In genomic region chr3:87630899-87631298, GRCm38 (mm10) we compare ENCODE assay signal across 9 mouse cellular contexts. TPM values are rescaled to one million over a fixed set of nuclear protein-coding genes. Genes with fewer than 3 reads are reported as not detected.
A peak's percentile ranks its signal among the peaks of the same experiment; 100 is the strongest.
DNase-seq lines count a peak whose midpoint lies in the region; ATAC-seq and TF ChIP-seq lines count a peak whose summit lies in the region.
"Had no signal": no experiment of that assay in that cellular context is flagged by ENCODE, and none has a peak within 500 bp of the region (broad histone marks: within the 10 kb centered on the region; RNA-seq: fewer than 3 reads in every experiment).

No protein-coding gene starts in this region.

- no peak overlapping the region for H3K27ac ChIP-seq in hindbrain, embryonic 16.5 days (ENCODE audit: low read depth, low read length)
- no peak overlapping the region for H3K27ac ChIP-seq in hindbrain, embryonic 12.5 days
- H3K27ac ChIP-seq in ES-Bruce4 (ENCODE audit: insufficient read depth, low read length), result no peak overlapping the region
- H3K27ac ChIP-seq in heart, postnatal 0 days (ENCODE audit: low read depth), result peak overlapping the region; percentile 59
- H3K27ac ChIP-seq: lung, embryonic 15.5 days had no signal

- TF ChIP-seq POLR2A in ES-Bruce4 (IDR thresholded peaks at IDR 0.05; ENCODE audit: insufficient read depth, low read length), result no peak
- no peak for TF ChIP-seq POLR2A in brain, embryonic 14.5 days (IDR thresholded peaks at IDR 0.05; ENCODE audit: borderline replicate concordance, extremely low read depth, insufficient read depth, insufficient read length, poor library complexity, severe bottlenecking)

- H3K4me1 ChIP-seq in hindbrain, embryonic 16.5 days (ENCODE audit: control insufficient read depth, insufficient read depth, low read depth, low read length), result peaks cover 3% of the 10 kb centered on the region; the same call in 1 of the 2 replicates
- no peaks in the 10 kb centered on the region for H3K4me1 ChIP-seq in hindbrain, embryonic 12.5 days
- no peaks in the 10 kb centered on the region for H3K4me1 ChIP-seq in ES-Bruce4 (ENCODE audit: control insufficient read depth, insufficient read depth, low read length)
- 0 out of 2 replicates have a peak, but pooled peaks cover 7% of the 10 kb centered on the region for H3K4me1 ChIP-seq in heart, postnatal 0 days (ENCODE audit: control insufficient read depth, insufficient read depth)
- H3K4me1 ChIP-seq: lung, embryonic 15.5 days had no signal

- H3K9me3 ChIP-seq in hindbrain, embryonic 16.5 days (ENCODE audit: control insufficient read depth, low read length), result no peaks in the 10 kb centered on the region
- no peaks in the 10 kb centered on the region for H3K9me3 ChIP-seq in hindbrain, embryonic 12.5 days (replicated peaks)
- no peaks in the 10 kb centered on the region for H3K9me3 ChIP-seq in ES-Bruce4 (replicated peaks; ENCODE audit: control insufficient read depth, insufficient read depth, low read length, poor library complexity, severe bottlenecking)
- H3K9me3 ChIP-seq in heart, postnatal 0 days (replicated peaks; ENCODE audit: control insufficient read depth, low read length), result no peaks in the 10 kb centered on the region
- H3K9me3 ChIP-seq: lung, embryonic 15.5 days had no signal

- peak; percentile 78 for ATAC-seq in hindbrain, embryonic 16.5 days
- ATAC-seq in hindbrain, embryonic 12.5 days (ENCODE audit: low FRiP score), result no peak
- peak; percentile 71 for ATAC-seq in heart, postnatal 0 days (ENCODE audit: insufficient read depth, low read depth)

- no peak for TF ChIP-seq EP300 in ES-Bruce4 (IDR thresholded peaks at IDR 0.05; ENCODE audit: insufficient read depth, low read depth, low read length)
- no peak for TF ChIP-seq EP300 in heart, postnatal 0 days (IDR thresholded peaks at IDR 0.05; ENCODE audit: low read depth)

- no peaks in the 10 kb centered on the region for H3K36me3 ChIP-seq in hindbrain, embryonic 16.5 days (ENCODE audit: control insufficient read depth, insufficient read depth, low read length)
- H3K36me3 ChIP-seq in hindbrain, embryonic 12.5 days, result no peaks in the 10 kb centered on the region
- no peaks in the 10 kb centered on the region for H3K36me3 ChIP-seq in ES-Bruce4 (ENCODE audit: control insufficient read depth, insufficient read depth, low read length, poor library complexity, severe bottlenecking)
- H3K36me3 ChIP-seq in heart, postnatal 0 days (replicated peaks; ENCODE audit: control insufficient read depth, insufficient read depth, low read length), result 0 out of 2 replicates have a peak, but pooled peaks cover 4% of the 10 kb centered on the region
- H3K36me3 ChIP-seq: lung, embryonic 15.5 days had no signal

- WGBS in hindbrain, embryonic 16.5 days, result 64% methylated on average over 9 of the region's 9 CpGs
- WGBS in hindbrain, embryonic 12.5 days, result 94% methylated on average over 9 of the region's 9 CpGs
- 38% methylated on average over 9 of the region's 9 CpGs for WGBS in heart, postnatal 0 days

- no peak overlapping the region for H3K4me3 ChIP-seq in hindbrain, embryonic 16.5 days (ENCODE audit: low read length)
- H3K4me3 ChIP-seq in hindbrain, embryonic 12.5 days, result no peak overlapping the region
- 0 out of 2 replicates have a peak overlapping the region, but pooled peaks have one; percentile 2 for H3K4me3 ChIP-seq in ES-Bruce4 (ENCODE audit: low read depth, low read length)
- H3K4me3 ChIP-seq in heart, postnatal 0 days (ENCODE audit: low read depth, low read length), result peak overlapping the region; percentile 15; the same call in 1 of the 2 replicates
- H3K4me3 ChIP-seq: lung, embryonic 15.5 days had no signal

- peak; percentile 76 for DNase-seq in brain, embryonic 14.5 days (ENCODE audit: low read depth)
- DNase-seq in heart, postnatal 0 days (ENCODE audit: low spot score), result peak; percentile 55
- no peak for DNase-seq in retina, postnatal 1 day
- no peak for DNase-seq in urinary bladder, postnatal 14 days (ENCODE audit: low spot score)
- no peak for DNase-seq in frontal cortex, postnatal 14 days (ENCODE audit: low spot score in 2 of 2)

- TF ChIP-seq CTCF in ES-Bruce4 (IDR thresholded peaks at IDR 0.05; ENCODE audit: low read depth, low read length), result no peak
- no peak for TF ChIP-seq CTCF in brain, embryonic 14.5 days (IDR thresholded peaks at IDR 0.05; ENCODE audit: borderline replicate concordance, extremely low read depth, insufficient read depth, insufficient read length)
- no peak for TF ChIP-seq CTCF in heart, postnatal 0 days (IDR thresholded peaks at IDR 0.05; ENCODE audit: low read depth)

- H3K4me2 ChIP-seq in hindbrain, embryonic 16.5 days (ENCODE audit: low read length), result no peak overlapping the region
- H3K4me2 ChIP-seq in hindbrain, embryonic 12.5 days (replicated peaks), result no peak overlapping the region
- peak overlapping the region; percentile 41 for H3K4me2 ChIP-seq in heart, postnatal 0 days (ENCODE audit: low read depth, low read length)
- H3K4me2 ChIP-seq: lung, embryonic 15.5 days had no signal

- no peaks in the 10 kb centered on the region for H3K27me3 ChIP-seq in hindbrain, embryonic 16.5 days (replicated peaks; ENCODE audit: control insufficient read depth, insufficient read depth, low read length)
- no peaks in the 10 kb centered on the region for H3K27me3 ChIP-seq in hindbrain, embryonic 12.5 days
- H3K27me3 ChIP-seq in ES-Bruce4 (ENCODE audit: control insufficient read depth, insufficient read depth, low read length, poor library complexity, severe bottlenecking), result no peaks in the 10 kb centered on the region
- H3K27me3 ChIP-seq in heart, postnatal 0 days (ENCODE audit: control insufficient read depth, insufficient read depth, low read length), result no peaks in the 10 kb centered on the region
- H3K27me3 ChIP-seq: lung, embryonic 15.5 days had no signal

- H3K9ac ChIP-seq in hindbrain, embryonic 16.5 days (ENCODE audit: low read depth, low read length), result no peak overlapping the region
- H3K9ac ChIP-seq in hindbrain, embryonic 12.5 days, result no peak overlapping the region
- peak overlapping the region; percentile 16; the same call in 1 of the 2 replicates for H3K9ac ChIP-seq in ES-Bruce4 (ENCODE audit: low read depth, poor library complexity, severe bottlenecking)
- no peak overlapping the region for H3K9ac ChIP-seq in heart, postnatal 0 days (replicated peaks; ENCODE audit: low read depth, low read length)
- H3K9ac ChIP-seq: lung, embryonic 15.5 days had no signal

RNA-seq across cellular contexts. Expression of gene Arhgef11, which starts 13.5 kb away (rescaled TPM):
- polyA plus RNA-seq in hindbrain, embryonic 16.5 days (2015; fragmentation: Nextera tagmentation; extraction: Ambion mirVana), result 20.9 and 23.3 TPM in 2 replicates
- 28.0 and 29.2 TPM in 2 replicates for polyA plus RNA-seq in hindbrain, embryonic 12.5 days (2016; fragmentation: Nextera tagmentation; extraction: Ambion mirVana)
- 14.6 and 16.7 TPM in 2 replicates for polyA plus RNA-seq in ES-Bruce4 (2011; ENCODE audit: insufficient read depth, insufficient read length, low read depth, missing spikeins)
- polyA plus RNA-seq in brain, embryonic 14.5 days (2012; rRNA removed), result 40.4 and 44.5 TPM in 2 replicates
- 18.6 and 29.9 TPM in 2 replicates for total RNA-seq in heart, postnatal 0 days (2014; rRNA removed; ENCODE audit: low replicate concordance)
- 4.5 and 5.3 TPM in 2 replicates for polyA plus RNA-seq in heart, postnatal 0 days (2015; fragmentation: Nextera tagmentation; extraction: Ambion mirVana)

Comparison
In these comparisons a context has a peak if more than half of its experiments do, and no peak if none do; other contexts are left out.
1. H3K4me3 ChIP-seq: peak in ES-Bruce4 (single experiment) and heart, postnatal 0 days (single experiment); none in hindbrain, embryonic 16.5 days (single experiment) and hindbrain, embryonic 12.5 days (single experiment).
2. DNase-seq: peak in brain, embryonic 14.5 days (single experiment) and heart, postnatal 0 days (single experiment); none in retina, postnatal 1 day (single experiment), urinary bladder, postnatal 14 days (single experiment) and frontal cortex, postnatal 14 days (0 of 2).